Mouse (Mus musculus): ENCODE measurements around the gene Rabep2. TPM values are rescaled to one million over a fixed set of nuclear protein-coding genes. Genes with fewer than 3 reads are reported as not detected.

Gene Rabep2
- total and polyA plus RNA-seq, 3 experiments, result 33.7 to 38.5 (median 35.7) TPM

DNA sequence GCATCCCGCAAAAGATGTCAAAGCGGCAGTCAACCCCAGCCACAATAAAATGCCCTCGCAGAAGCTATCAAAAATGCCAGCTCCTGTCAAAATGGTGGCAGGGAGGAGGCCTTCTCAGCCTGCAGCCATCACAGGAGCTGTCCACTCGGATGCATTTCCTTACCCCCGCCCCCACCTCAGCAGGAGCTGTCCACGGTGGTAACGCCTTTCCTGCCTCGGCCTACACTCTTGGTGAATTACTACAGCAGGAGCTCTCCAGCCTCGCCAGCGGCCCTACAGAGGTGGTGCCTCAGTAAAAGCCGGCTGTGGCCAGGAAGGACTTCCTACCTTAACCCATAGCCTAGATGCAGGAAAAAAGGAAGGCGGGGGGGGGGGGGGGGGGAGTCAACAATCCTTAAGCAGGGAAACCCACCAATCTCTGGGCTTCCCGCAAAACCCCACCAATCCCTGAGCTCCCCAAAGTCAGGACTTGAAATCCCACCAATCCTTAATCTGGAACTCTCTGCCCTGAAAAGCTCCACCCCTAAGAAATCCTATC lies 1.2 kb upstream of the Rabep2 start:
- no peak overlapping the region for H3K9ac ChIP-seq (ENCODE audit: insufficient read depth, low read depth)
- H3K27ac ChIP-seq (ENCODE audit: insufficient read depth, low read depth), result no peak overlapping the region
- peaks cover 13 to 53% of the 10 kb centered on the region in 2 experiments for H3K4me1 ChIP-seq (ENCODE audit: control insufficient read depth in 1 of 2, insufficient read depth in 2 of 2)
- H3K4me3 ChIP-seq (replicated peaks in 1 of 3; ENCODE audit: low read depth in 2 of 3, low read length in 2 of 3, poor library complexity in 1 of 3), result no peak overlapping the region
- in situ Hi-C loops (cut with MboI; ENCODE audit: low pct_ligation_motif_present, low pct_unique_long_range_greater_than_20kb, low sequenced_read_pairs) (no loop called here), dilution Hi-C loops (cut with MboI; ENCODE audit: extremely low pct_ligation_motif_present, extremely low pct_unique_long_range_greater_than_20kb, low sequenced_read_pairs) (no loop called here)
- H3K36me3 ChIP-seq (replicated peaks in 1 of 2; ENCODE audit: control insufficient read depth in 1 of 2, insufficient read depth in 1 of 2, low read length in 1 of 2), result peaks cover 23 to 42% of the 10 kb centered on the region in 2 experiments
- H3K79me2 ChIP-seq (replicated peaks; ENCODE audit: control insufficient read depth, extremely low read depth, insufficient read depth, poor library complexity, severe bottlenecking), result peaks cover 11% of the 10 kb centered on the region; the same call in 1 of the 2 replicates
- no peaks in the 10 kb centered on the region for H3K27me3 ChIP-seq (replicated peaks)
- peaks cover 9% of the 10 kb centered on the region for H3K9me3 ChIP-seq (replicated peaks; ENCODE audit: low read length)
- DNase-seq (ENCODE audit: extremely low read depth), result no peak
- H3K4me2 ChIP-seq (ENCODE audit: insufficient read depth, low read depth, poor library complexity, severe bottlenecking), result no peak overlapping the region
- TF ChIP-seq MAX (IDR thresholded peaks at IDR 0.05; ENCODE audit: low read length) (no peak), NELFE (IDR thresholded peaks at IDR 0.05; ENCODE audit: low read depth, low read length) (no peak), SMC3 (IDR thresholded peaks at IDR 0.05; ENCODE audit: low read depth, low read length) (no peak), GABPA (IDR thresholded peaks at IDR 0.05; ENCODE audit: insufficient replicate concordance, low read depth, low read length) (no peak), POLR2AphosphoS2 (IDR thresholded peaks at IDR 0.05; ENCODE audit: low read depth, low read length) (no peak), POLR2A (IDR thresholded peaks at IDR 0.05; ENCODE audit: low read depth, low read length) (no peak), ZMIZ1 (IDR thresholded peaks at IDR 0.05; ENCODE audit: low read depth, low read length) (no peak), BHLHE40 (IDR thresholded peaks at IDR 0.05; ENCODE audit: low read depth, low read length) (no peak), ZKSCAN1 (IDR thresholded peaks at IDR 0.05; ENCODE audit: borderline replicate concordance, low read depth, low read length) (no peak)

DNA sequence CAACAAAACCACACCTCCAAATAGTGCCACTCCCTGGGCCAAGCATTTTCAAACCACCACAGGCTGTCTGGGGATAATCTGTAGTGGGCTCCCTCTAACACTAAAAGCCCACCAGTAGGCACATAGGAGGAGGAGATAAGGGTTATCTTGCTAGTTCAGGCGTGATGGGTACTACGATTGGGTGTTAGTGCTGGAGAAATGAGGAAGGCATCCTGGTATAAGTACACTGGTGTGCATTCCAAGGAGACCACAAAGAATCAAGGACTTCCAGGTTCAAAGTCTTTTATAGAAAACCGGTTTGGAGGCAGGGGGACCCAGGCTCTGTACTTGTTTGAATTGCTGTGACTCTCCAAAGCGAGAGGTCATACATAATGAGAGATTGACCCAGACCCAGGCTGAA lies 405 bp upstream of the Rabep2 start:
- dilution Hi-C loops (cut with MboI; ENCODE audit: extremely low pct_ligation_motif_present, extremely low pct_unique_long_range_greater_than_20kb, low sequenced_read_pairs) (no loop called here), in situ Hi-C loops (cut with MboI; ENCODE audit: low pct_ligation_motif_present, low pct_unique_long_range_greater_than_20kb, low sequenced_read_pairs) (no loop called here)
- Histone ChIP-seq H3K4me3 (replicated peaks in 1 of 3; ENCODE audit: low read depth in 2 of 3, low read length in 2 of 3, poor library complexity in 1 of 3) (peak overlapping the region; percentile 56 to 75 (median 71)), H3K27ac (ENCODE audit: insufficient read depth, low read depth) (peak overlapping the region; percentile 60; the same call in 1 of the 2 replicates), H3K4me1 (ENCODE audit: control insufficient read depth in 1 of 2, insufficient read depth in 2 of 2) (peaks cover 13 to 58% of the 10 kb centered on the region in 2 experiments), H3K9ac (ENCODE audit: insufficient read depth, low read depth) (peak overlapping the region; percentile 85), H3K9me3 (replicated peaks; ENCODE audit: low read length) (peaks cover 7% of the 10 kb centered on the region), H3K79me2 (replicated peaks; ENCODE audit: control insufficient read depth, extremely low read depth, insufficient read depth, poor library complexity, severe bottlenecking) (peaks cover 11% of the 10 kb centered on the region; the same call in 1 of the 2 replicates), H3K36me3 (replicated peaks in 1 of 2; ENCODE audit: control insufficient read depth in 1 of 2, insufficient read depth in 1 of 2, low read length in 1 of 2) (peaks cover 28 to 48% of the 10 kb centered on the region in 2 experiments), H3K4me2 (ENCODE audit: insufficient read depth, low read depth, poor library complexity, severe bottlenecking) (peak overlapping the region; percentile 37), H3K27me3 (replicated peaks) (no peaks in the 10 kb centered on the region)
- no peak for DNase-seq (ENCODE audit: extremely low read depth)
- TF ChIP-seq ZKSCAN1 (IDR thresholded peaks at IDR 0.05; ENCODE audit: borderline replicate concordance, low read depth, low read length) (no peak), RAD21 (IDR thresholded peaks at IDR 0.05; ENCODE audit: low read depth, low read length) (no peak), SIN3A (IDR thresholded peaks at IDR 0.05; ENCODE audit: low read length) (no peak), POLR2A (IDR thresholded peaks at IDR 0.05; ENCODE audit: low read depth, low read length) (no peak), MYC (IDR thresholded peaks at IDR 0.05; ENCODE audit: low read depth, low read length) (no peak), CHD1 (IDR thresholded peaks at IDR 0.05; ENCODE audit: low read depth, low read length) (no peak), MAFK (IDR thresholded peaks at IDR 0.05; ENCODE audit: insufficient replicate concordance, low read length) (no peak), MXI1 (IDR thresholded peaks at IDR 0.05; ENCODE audit: low read depth, low read length) (no peak), ZNF384 (IDR thresholded peaks at IDR 0.05; ENCODE audit: low read depth, low read length) (no peak), PAX5 (IDR thresholded peaks at IDR 0.05; ENCODE audit: low read length) (no peak), CTCF (conservative IDR thresholded peaks at IDR 0.05 in 1 of 2, IDR thresholded peaks at IDR 0.05 in 1 of 2; ENCODE audit: low read depth in 2 of 2, low read length in 2 of 2) (no peak), NELFE (IDR thresholded peaks at IDR 0.05; ENCODE audit: low read depth, low read length) (no peak), MAX (IDR thresholded peaks at IDR 0.05; ENCODE audit: low read length) (no peak)

Data from CH12.LX (cell line).